Mouse (Mus musculus): ENCODE measurements around the gene Uba6.

DNA sequence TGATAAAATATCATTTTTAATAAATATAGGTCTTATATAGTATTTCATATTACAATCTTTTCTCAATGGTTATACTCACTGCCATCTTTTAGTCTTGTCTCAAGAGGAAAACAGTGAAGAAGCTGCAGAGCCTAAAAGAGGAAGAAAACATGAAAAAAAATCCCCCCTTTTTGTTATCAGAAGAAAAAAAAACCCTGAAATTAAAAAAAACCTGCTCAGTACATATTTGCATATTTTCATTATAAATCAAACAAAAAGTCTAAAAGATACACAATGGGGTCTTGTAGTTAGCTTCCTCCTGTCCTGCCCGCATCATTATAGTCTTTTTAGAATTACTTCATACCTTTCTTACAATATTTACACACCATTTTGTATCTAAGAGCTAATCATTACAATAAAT lies 43.9 kb downstream of the Uba6 start:
- no peak for TF ChIP-seq CTCF (IDR thresholded peaks at IDR 0.05; ENCODE audit: control insufficient read depth, insufficient read depth, insufficient read length)
- no peak for TF ChIP-seq MYOG (IDR thresholded peaks at IDR 0.05; ENCODE audit: control insufficient read depth, extremely low read depth, insufficient read length)
- no peak for TF ChIP-seq MYOD1 (IDR thresholded peaks at IDR 0.05; ENCODE audit: control insufficient read depth, insufficient read length, low read depth)
- no peak for TF ChIP-seq CEBPB (IDR thresholded peaks at IDR 0.05; ENCODE audit: low read depth)
- TF ChIP-seq MAX (IDR thresholded peaks at IDR 0.05), result no peak
